Mouse (Mus musculus): Measurements from ENCODE around the gene Gabrb3.

GRCm38 (mm10) chr7:57635026-57635425 lies 215.5 kb downstream of the Gabrb3 start:
- TF ChIP-seq POLR2A (IDR thresholded peaks at IDR 0.05; ENCODE audit: low read depth, low read length), result no peak
- no peak for TF ChIP-seq CTCF (conservative IDR thresholded peaks at IDR 0.05; ENCODE audit: insufficient read depth, insufficient read length, low read depth, low read length)

Data from kidney, adult 2 months (tissue).